Mouse (Mus musculus): ENCODE measurements at regions not wholly inside any gene's neighbourhood (a gene's known extent, or its start where the extent isn't known, plus 50 kb on each side); places are given as distances from the start of the nearest gene placed in this dataset.

GRCm38 (mm10) chr14:13146959-13147535 is 137.5 kb upstream of the Synpr start:
- no peaks in the 10 kb centered on the region for H3K4me1 ChIP-seq (ENCODE audit: control insufficient read depth, insufficient read depth, low read length)
- H3K27ac ChIP-seq (ENCODE audit: low read depth, low read length): no peak overlapping the region
- H3K4me2 ChIP-seq: no peak overlapping the region
- no peaks in the 10 kb centered on the region for H3K9me3 ChIP-seq (ENCODE audit: control insufficient read depth, low read length)
- no peaks in the 10 kb centered on the region for H3K27me3 ChIP-seq (ENCODE audit: control insufficient read depth, insufficient read depth, low read length)
- 91% methylated on average over 4 of the region's 4 CpGs for WGBS
- no peak overlapping the region for H3K9ac ChIP-seq (ENCODE audit: low read length)
- ATAC-seq (ENCODE audit: low FRiP score) (no peak), DNase-seq (ENCODE audit: low spot score, missing footprints) (no peak)
- no peaks in the 10 kb centered on the region for H3K36me3 ChIP-seq (ENCODE audit: control insufficient read depth, insufficient read depth, low read length)
- H3K4me3 ChIP-seq (ENCODE audit: low read depth, low read length): no peak overlapping the region

- ATAC-seq (ENCODE audit: low FRiP score): no peak
- Histone ChIP-seq H3K27ac (ENCODE audit: low read depth, low read length) (no peak overlapping the region), H3K9me3 (ENCODE audit: control insufficient read depth, low read length) (no peaks in the 10 kb centered on the region), H3K4me2 (no peak overlapping the region), H3K27me3 (ENCODE audit: control insufficient read depth, insufficient read depth, low read length) (no peaks in the 10 kb centered on the region), H3K4me3 (ENCODE audit: low read depth, low read length) (no peak overlapping the region), H3K36me3 (ENCODE audit: control insufficient read depth, insufficient read depth, low read length) (no peaks in the 10 kb centered on the region), H3K4me1 (ENCODE audit: control insufficient read depth, insufficient read depth, low read length) (no peaks in the 10 kb centered on the region), H3K9ac (ENCODE audit: low read length) (no peak overlapping the region)
- 80% methylated on average over 1 of the region's 1 CpGs for WGBS
- DNase-seq (ENCODE audit: low spot score, missing footprints): no peak
Measured at GRCm38 (mm10) chr14:13149617-13150016, 135.0 kb upstream of the Synpr start.

- H3K27ac ChIP-seq (ENCODE audit: low read depth, low read length): no peak overlapping the region
- no peak overlapping the region for H3K9ac ChIP-seq (ENCODE audit: low read length)
- no peaks in the 10 kb centered on the region for H3K27me3 ChIP-seq (ENCODE audit: control insufficient read depth, insufficient read depth, low read length)
- H3K36me3 ChIP-seq (ENCODE audit: control insufficient read depth, insufficient read depth, low read length): no peaks in the 10 kb centered on the region
- H3K4me3 ChIP-seq (ENCODE audit: low read depth, low read length): no peak overlapping the region
- 46% methylated on average over 1 of the region's 1 CpGs for WGBS
- H3K4me2 ChIP-seq: no peak overlapping the region
- H3K9me3 ChIP-seq (ENCODE audit: control insufficient read depth, low read length): no peaks in the 10 kb centered on the region
- no peaks in the 10 kb centered on the region for H3K4me1 ChIP-seq (ENCODE audit: control insufficient read depth, insufficient read depth, low read length)
- no peak for DNase-seq (ENCODE audit: low spot score, missing footprints)
- no peak for ATAC-seq (ENCODE audit: low FRiP score)
Measured at GRCm38 (mm10) chr14:13151672-13152071, 132.9 kb upstream of the Synpr start.

GRCm38 (mm10) chr14:13176149-13176548 is 108.4 kb upstream of the Synpr start:
- H3K27ac ChIP-seq (ENCODE audit: low read depth, low read length): no peak overlapping the region
- no peaks in the 10 kb centered on the region for H3K36me3 ChIP-seq (ENCODE audit: control insufficient read depth, insufficient read depth, low read length)
- no peak overlapping the region for H3K4me2 ChIP-seq
- H3K4me1 ChIP-seq (ENCODE audit: control insufficient read depth, insufficient read depth, low read length): no peaks in the 10 kb centered on the region
- DNase-seq (ENCODE audit: low spot score, missing footprints) (no peak), ATAC-seq (ENCODE audit: low FRiP score) (no peak)
- H3K27me3 ChIP-seq (ENCODE audit: control insufficient read depth, insufficient read depth, low read length): no peaks in the 10 kb centered on the region
- H3K9me3 ChIP-seq (ENCODE audit: control insufficient read depth, low read length): no peaks in the 10 kb centered on the region
- WGBS: 78% methylated on average over 3 of the region's 3 CpGs
- H3K4me3 ChIP-seq (ENCODE audit: low read depth, low read length): no peak overlapping the region
- no peak overlapping the region for H3K9ac ChIP-seq (ENCODE audit: low read length)

GRCm38 (mm10) chr14:13177906-13178305 is 106.7 kb upstream of the Synpr start:
- no peak overlapping the region for H3K9ac ChIP-seq (ENCODE audit: low read length)
- DNase-seq (ENCODE audit: low spot score, missing footprints) (no peak), ATAC-seq (ENCODE audit: low FRiP score) (no peak)
- no peaks in the 10 kb centered on the region for H3K36me3 ChIP-seq (ENCODE audit: control insufficient read depth, insufficient read depth, low read length)
- H3K4me2 ChIP-seq: no peak overlapping the region
- no peaks in the 10 kb centered on the region for H3K27me3 ChIP-seq (ENCODE audit: control insufficient read depth, insufficient read depth, low read length)
- H3K9me3 ChIP-seq (ENCODE audit: control insufficient read depth, low read length): no peaks in the 10 kb centered on the region
- no peaks in the 10 kb centered on the region for H3K4me1 ChIP-seq (ENCODE audit: control insufficient read depth, insufficient read depth, low read length)
- 94% methylated on average over 1 of the region's 1 CpGs for WGBS
- H3K4me3 ChIP-seq (ENCODE audit: low read depth, low read length): no peak overlapping the region
- no peak overlapping the region for H3K27ac ChIP-seq (ENCODE audit: low read depth, low read length)

- Histone ChIP-seq H3K4me1 (ENCODE audit: control insufficient read depth, insufficient read depth, low read length) (no peaks in the 10 kb centered on the region), H3K9me3 (ENCODE audit: control insufficient read depth, low read length) (no peaks in the 10 kb centered on the region), H3K27me3 (ENCODE audit: control insufficient read depth, insufficient read depth, low read length) (no peaks in the 10 kb centered on the region), H3K27ac (ENCODE audit: low read depth, low read length) (no peak overlapping the region), H3K9ac (ENCODE audit: low read length) (no peak overlapping the region), H3K4me3 (ENCODE audit: low read depth, low read length) (no peak overlapping the region), H3K36me3 (ENCODE audit: control insufficient read depth, insufficient read depth, low read length) (no peaks in the 10 kb centered on the region), H3K4me2 (no peak overlapping the region)
- WGBS: 89% methylated on average over 1 of the region's 1 CpGs
- DNase-seq (ENCODE audit: low spot score, missing footprints) (no peak), ATAC-seq (ENCODE audit: low FRiP score) (no peak)
Measured at GRCm38 (mm10) chr14:13190801-13191200, 93.8 kb upstream of the Synpr start.

- 77% methylated on average over 1 of the region's 1 CpGs for WGBS
- Histone ChIP-seq H3K36me3 (ENCODE audit: control insufficient read depth, insufficient read depth, low read length) (no peaks in the 10 kb centered on the region), H3K9ac (ENCODE audit: low read length) (no peak overlapping the region), H3K4me2 (no peak overlapping the region), H3K4me3 (ENCODE audit: low read depth, low read length) (no peak overlapping the region), H3K27ac (ENCODE audit: low read depth, low read length) (no peak overlapping the region), H3K9me3 (ENCODE audit: control insufficient read depth, low read length) (no peaks in the 10 kb centered on the region), H3K4me1 (ENCODE audit: control insufficient read depth, insufficient read depth, low read length) (no peaks in the 10 kb centered on the region), H3K27me3 (ENCODE audit: control insufficient read depth, insufficient read depth, low read length) (no peaks in the 10 kb centered on the region)
- no peak for DNase-seq (ENCODE audit: low spot score, missing footprints)
- no peak for ATAC-seq (ENCODE audit: low FRiP score)
Measured at GRCm38 (mm10) chr14:13192746-13193145, 91.8 kb upstream of the Synpr start.

- no peaks in the 10 kb centered on the region for H3K9me3 ChIP-seq (ENCODE audit: control insufficient read depth, low read length)
- H3K4me3 ChIP-seq (ENCODE audit: low read depth, low read length): no peak overlapping the region
- H3K36me3 ChIP-seq (ENCODE audit: control insufficient read depth, insufficient read depth, low read length): no peaks in the 10 kb centered on the region
- 47% methylated on average over 3 of the region's 3 CpGs for WGBS
- no peak overlapping the region for H3K4me2 ChIP-seq
- no peak for DNase-seq (ENCODE audit: low spot score, missing footprints)
- ATAC-seq (ENCODE audit: low FRiP score): peak; percentile 93
- no peaks in the 10 kb centered on the region for H3K4me1 ChIP-seq (ENCODE audit: control insufficient read depth, insufficient read depth, low read length)
- no peaks in the 10 kb centered on the region for H3K27me3 ChIP-seq (ENCODE audit: control insufficient read depth, insufficient read depth, low read length)
- H3K27ac ChIP-seq (ENCODE audit: low read depth, low read length): no peak overlapping the region
- H3K9ac ChIP-seq (ENCODE audit: low read length): no peak overlapping the region
Measured at GRCm38 (mm10) chr14:13197330-13197892, 87.2 kb upstream of the Synpr start.

GRCm38 (mm10) chr14:13198491-13198890 is 86.1 kb upstream of the Synpr start:
- H3K4me2 ChIP-seq: no peak overlapping the region
- ATAC-seq (ENCODE audit: low FRiP score) (peak; percentile 41; the same call in 1 of the 2 replicates), DNase-seq (ENCODE audit: low spot score, missing footprints) (no peak)
- no peaks in the 10 kb centered on the region for H3K36me3 ChIP-seq (ENCODE audit: control insufficient read depth, insufficient read depth, low read length)
- 46% methylated on average over 1 of the region's 1 CpGs for WGBS
- no peak overlapping the region for H3K4me3 ChIP-seq (ENCODE audit: low read depth, low read length)
- no peak overlapping the region for H3K9ac ChIP-seq (ENCODE audit: low read length)
- H3K27me3 ChIP-seq (ENCODE audit: control insufficient read depth, insufficient read depth, low read length): no peaks in the 10 kb centered on the region
- no peaks in the 10 kb centered on the region for H3K4me1 ChIP-seq (ENCODE audit: control insufficient read depth, insufficient read depth, low read length)
- H3K9me3 ChIP-seq (ENCODE audit: control insufficient read depth, low read length): no peaks in the 10 kb centered on the region
- no peak overlapping the region for H3K27ac ChIP-seq (ENCODE audit: low read depth, low read length)

Measured in midbrain, embryonic 11.5 days (tissue).